Mouse (Mus musculus) ES-Bruce4 (cell line): ENCODE results near the gene Ccdc85c. TPM values are rescaled to one million over a fixed set of nuclear protein-coding genes. Genes with fewer than 3 reads are reported as not detected.

Experiments
- H3K27ac ChIP-seq: 2 replicates; pipeline ENCODE4 v1.5.1; 2012; ENCODE audit warnings: low read length, inconsistent platforms; ENCODE audit not compliant: insufficient read depth
- H3K27me3 ChIP-seq: 2 replicates; pipeline ENCODE4 v1.6.1; 2012; ENCODE audit warnings: mild to moderate bottlenecking, low read length, inconsistent platforms; ENCODE audit not compliant: control insufficient read depth, poor library complexity, insufficient read depth, severe bottlenecking
- H3K36me3 ChIP-seq: 2 replicates; pipeline ENCODE4 v1.6.1; 2012; ENCODE audit warnings: inconsistent platforms, mild to moderate bottlenecking, low read length, moderate library complexity; ENCODE audit not compliant: control insufficient read depth, poor library complexity, insufficient read depth, severe bottlenecking
- H3K4me1 ChIP-seq: one replicate; pipeline ENCODE4 v1.8.1; 2011; ENCODE audit warnings: low read length; ENCODE audit not compliant: control insufficient read depth, insufficient read depth
- H3K4me3 ChIP-seq: 2 replicates; pipeline ENCODE4 v1.5.1; 2011; ENCODE audit warnings: low read depth, mild to moderate bottlenecking, low read length
- H3K9ac ChIP-seq: 2 replicates; pipeline ENCODE4 v1.6.1; 2012; ENCODE audit warnings: low read depth, mild to moderate bottlenecking, inconsistent platforms; ENCODE audit not compliant: poor library complexity, severe bottlenecking
- H3K9me3 ChIP-seq: replicated peaks from 2 replicates; pipeline ENCODE4 v1.6.1; 2012; ENCODE audit warnings: mild to moderate bottlenecking, low read length, inconsistent platforms; ENCODE audit not compliant: control insufficient read depth, poor library complexity, insufficient read depth, severe bottlenecking
- CTCF ChIP-seq: IDR thresholded peaks from one replicate; pipeline ENCODE4 v1.8.1; 2011; ENCODE audit warnings: low read depth, low read length
- EP300 ChIP-seq: IDR thresholded peaks from 2 replicates; pipeline ENCODE4 v1.6.1; 2011; ENCODE audit warnings: low read depth, low read length; ENCODE audit not compliant: insufficient read depth
- POLR2A ChIP-seq: IDR thresholded peaks from one replicate; pipeline ENCODE4 v1.8.1; 2011; ENCODE audit warnings: low read length; ENCODE audit not compliant: insufficient read depth
- polyA plus RNA-seq: library from polyadenylated mRNA; stranded (reverse); fragments of >200 nt; gene quantifications from 2 replicates; pipeline ENCODE4 v1.2.4, GENCODE M21; 2011; ENCODE audit warnings: low read depth; ENCODE audit not compliant: missing spikeins, insufficient read depth, insufficient read length

The Ccdc85c gene
- polyA plus RNA-seq, 1 experiment: 21.0 TPM

- Histone ChIP-seq H3K4me3 (no peak overlapping the region), H3K36me3 (no peaks in the 10 kb centered on the region), H3K9ac (peak overlapping the region; percentile 30; the same call in 1 of the 2 replicates), H3K27ac (no peak overlapping the region), H3K27me3 (no peaks in the 10 kb centered on the region), H3K9me3 (no peaks in the 10 kb centered on the region), H3K4me1 (peaks cover 2% of the 10 kb centered on the region)
- TF ChIP-seq EP300 (no peak), POLR2A (no peak), CTCF (no peak)
These were observed 9.4 kb upstream of the Ccdc85c start for GRCm38 (mm10) chr12:108284455-108285224.

GRCm38 (mm10) chr12:108278221-108278918, 3.1 kb upstream of the Ccdc85c start:
- H3K4me1 ChIP-seq: peaks cover 7% of the 10 kb centered on the region
- no peak for TF ChIP-seq CTCF
- TF ChIP-seq EP300: no peak
- no peak for TF ChIP-seq POLR2A
- no peaks in the 10 kb centered on the region for H3K36me3 ChIP-seq
- no peaks in the 10 kb centered on the region for H3K9me3 ChIP-seq
- no peaks in the 10 kb centered on the region for H3K27me3 ChIP-seq
- no peak overlapping the region for H3K9ac ChIP-seq
- no peak overlapping the region for H3K4me3 ChIP-seq
- H3K27ac ChIP-seq: no peak overlapping the region

GRCm38 (mm10) chr12:108277341-108277841, 2.2 kb upstream of the Ccdc85c start:
- Histone ChIP-seq H3K27ac (no peak overlapping the region), H3K27me3 (no peaks in the 10 kb centered on the region), H3K9ac (no peak overlapping the region), H3K9me3 (no peaks in the 10 kb centered on the region), H3K36me3 (no peaks in the 10 kb centered on the region), H3K4me1 (peaks cover 7% of the 10 kb centered on the region), H3K4me3 (peak overlapping the region; percentile 13)
- TF ChIP-seq EP300 (0 out of 2 replicates have a peak, but pooled peaks have one; percentile 18), POLR2A (no peak)

GRCm38 (mm10) chr12:108275920-108276822, 946 bp upstream of the Ccdc85c start:
- Histone ChIP-seq H3K9ac (peak overlapping the region; percentile 77), H3K4me3 (peak overlapping the region; percentile 88), H3K4me1 (peaks cover 7% of the 10 kb centered on the region), H3K27me3 (no peaks in the 10 kb centered on the region), H3K9me3 (no peaks in the 10 kb centered on the region), H3K27ac (no peak overlapping the region), H3K36me3 (no peaks in the 10 kb centered on the region; the same call in none of the 2 replicates)
- TF ChIP-seq POLR2A (no peak), CTCF (no peak), EP300 (no peak)

GRCm38 (mm10) chr12:108275508-108275890, 274 bp upstream of the Ccdc85c start:
- Histone ChIP-seq H3K36me3 (no peaks in the 10 kb centered on the region; the same call in none of the 2 replicates), H3K27me3 (no peaks in the 10 kb centered on the region), H3K4me3 (peak overlapping the region; percentile 88), H3K27ac (no peak overlapping the region), H3K4me1 (peaks cover 7% of the 10 kb centered on the region), H3K9me3 (no peaks in the 10 kb centered on the region), H3K9ac (peak overlapping the region; percentile 77)
- TF ChIP-seq POLR2A: peak; percentile 53
- TF ChIP-seq CTCF: no peak
- 0 out of 2 replicates have a peak, but pooled peaks have one; percentile 36 for TF ChIP-seq EP300
